Mouse (Mus musculus): ENCODE results near the gene Canx.

GRCm38 (mm10) chr11:50312803-50313202 is 12.7 kb downstream of the Canx start:
- TF ChIP-seq CTCF (IDR thresholded peaks at IDR 0.05; ENCODE audit: low read depth, low read length) = no peak
- TF ChIP-seq POLR2A (IDR thresholded peaks at IDR 0.05; ENCODE audit: borderline replicate concordance, low read depth, low read length) = no peak

Measured in bone marrow macrophage, adult 2 months (primary cell).